Mouse (Mus musculus) embryo, embryonic 11 days (tissue): ENCODE measurements at regions not wholly inside any gene's neighbourhood (a gene's known extent, or its start where the extent isn't known, plus 50 kb on each side); places are given as distances from the start of the nearest gene placed in this dataset.
A peak's percentile ranks its signal among the peaks of the same experiment; 100 is the strongest.
"Not testable (repeated sequence)": the region's sequence is repeated elsewhere in the genome, so short reads cannot be mapped to it uniquely, and the experiment has no call there.

Source experiments
- DNase-seq: peaks from one replicate; pipeline ENCODE4 v3.0.0-alpha.2; 2015

DNA sequence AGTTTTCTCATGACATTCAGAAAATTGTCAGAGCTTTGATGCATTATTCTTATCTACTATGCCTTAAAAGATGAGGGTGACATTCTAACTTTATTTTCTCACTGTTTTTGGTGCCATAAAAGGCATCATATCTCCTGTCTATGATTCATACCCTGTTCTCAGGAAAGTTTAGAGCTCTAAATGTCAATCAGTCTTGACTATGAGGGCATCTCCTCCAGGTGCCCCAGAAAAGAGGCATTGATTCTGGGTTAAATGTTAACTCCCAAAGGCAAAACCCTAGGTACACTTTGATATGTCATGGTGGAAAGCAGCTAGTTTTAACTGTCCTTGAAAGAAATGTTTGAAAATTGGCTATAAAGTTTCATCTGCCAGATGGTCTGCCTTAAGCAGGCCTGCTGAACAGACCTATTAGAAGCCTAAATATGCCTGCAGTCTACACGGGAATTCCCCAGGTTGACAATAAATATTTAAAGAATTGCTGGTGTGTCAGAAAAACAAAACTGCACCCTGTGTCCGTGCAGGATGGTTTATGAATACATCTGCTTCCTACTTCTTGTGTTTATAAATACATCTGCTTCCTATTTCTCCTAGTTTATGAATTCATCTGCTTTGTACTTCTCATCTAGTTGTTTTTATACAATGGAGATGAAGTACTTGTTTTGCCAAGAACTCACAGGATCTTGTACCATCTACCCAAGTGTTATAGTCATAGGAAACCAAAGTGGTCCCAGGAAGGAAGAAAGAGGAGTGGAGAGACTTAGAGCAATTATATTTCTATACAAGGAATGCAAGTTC is 172.3 kb downstream of the Snca start:
- DNase-seq: no peak

DNA sequence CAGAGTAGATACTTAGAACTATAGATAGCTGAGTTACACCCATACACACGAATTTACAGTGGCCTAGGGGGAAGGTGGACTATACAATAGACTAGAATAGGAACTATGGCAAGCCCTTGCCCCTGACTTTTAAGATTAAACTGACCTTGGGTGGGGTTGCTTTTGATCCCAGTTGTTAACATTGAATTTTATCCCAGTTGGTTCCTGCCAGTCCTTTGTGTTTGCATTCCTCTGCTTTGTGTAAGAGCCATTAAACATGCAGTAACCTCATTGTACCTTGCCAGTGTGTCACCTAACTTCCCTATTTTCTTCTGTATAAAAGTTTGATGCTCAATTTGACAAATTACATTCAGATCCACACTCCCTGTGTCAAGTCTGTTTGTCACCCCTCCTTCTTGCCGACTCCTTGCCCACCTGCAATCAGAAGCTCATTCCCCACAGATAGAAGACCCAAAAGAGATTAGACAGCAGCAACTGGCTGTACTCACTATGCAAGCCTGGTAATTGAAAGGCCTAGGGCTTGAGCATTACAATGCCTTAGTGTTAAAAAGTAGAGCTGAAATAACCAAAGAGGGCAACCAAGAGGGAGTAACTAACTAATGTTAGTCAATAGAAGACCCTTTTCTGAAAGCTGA is 182.6 kb downstream of the Snca start:
- not testable (repeated sequence) for DNase-seq

DNA sequence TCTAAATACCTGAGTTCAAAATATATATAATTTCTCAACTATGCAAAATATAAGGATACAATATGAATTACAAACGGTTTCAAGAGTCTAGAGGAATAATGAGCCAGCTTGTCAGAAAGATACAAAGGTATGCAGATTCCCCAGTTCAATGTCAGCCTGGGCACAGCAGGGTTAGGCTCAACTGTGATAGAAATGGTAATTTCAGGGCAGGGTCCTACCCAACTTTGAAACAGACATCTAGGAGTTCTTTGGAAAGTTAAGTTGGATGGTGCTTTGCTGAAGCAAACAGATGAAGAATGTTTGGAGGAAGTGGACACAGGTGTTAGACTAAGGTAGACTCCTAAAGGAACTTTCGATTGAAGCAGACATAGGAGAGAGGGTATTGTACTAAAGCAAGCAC is 187.4 kb downstream of the Snca start:
- DNase-seq: no peak

DNA sequence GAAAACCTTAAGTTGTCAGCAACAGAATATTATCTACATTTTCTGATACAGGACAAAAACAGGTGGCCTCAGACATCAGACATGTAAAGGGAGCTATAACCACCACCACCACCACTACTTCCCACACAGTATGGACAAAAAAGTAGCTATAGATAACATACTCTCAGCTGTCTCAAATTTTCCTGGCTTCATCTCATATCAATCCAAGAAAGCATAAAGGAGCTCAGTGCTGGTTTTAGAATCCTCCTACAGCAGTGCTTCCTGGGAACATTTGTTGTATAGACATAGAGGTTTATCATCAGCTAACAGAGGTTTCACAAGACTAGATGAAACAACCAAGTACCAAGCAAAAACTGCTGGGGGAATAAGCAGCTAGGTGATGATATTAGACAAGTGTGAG is 213.3 kb downstream of the Snca start:
- DNase-seq: no peak

DNA sequence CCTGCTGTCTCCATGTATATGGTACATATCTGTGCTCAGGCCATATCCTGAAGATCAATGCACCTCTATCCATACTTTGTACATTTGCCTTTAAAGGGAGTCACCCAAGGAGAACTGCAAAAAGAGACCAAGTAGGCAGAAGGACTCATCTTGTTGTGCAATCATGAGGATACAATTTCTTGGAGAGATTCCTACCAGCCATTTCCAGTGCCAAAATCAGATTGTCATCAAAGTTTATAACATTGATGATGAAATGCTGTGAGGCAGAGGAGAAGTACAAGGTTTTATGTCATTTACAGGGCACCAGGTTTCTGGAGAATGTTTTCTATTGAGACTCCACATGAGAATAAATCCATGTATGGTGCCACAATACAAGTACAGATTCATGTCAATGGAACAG is 229.5 kb downstream of the Snca start:
- no peak for DNase-seq

DNA sequence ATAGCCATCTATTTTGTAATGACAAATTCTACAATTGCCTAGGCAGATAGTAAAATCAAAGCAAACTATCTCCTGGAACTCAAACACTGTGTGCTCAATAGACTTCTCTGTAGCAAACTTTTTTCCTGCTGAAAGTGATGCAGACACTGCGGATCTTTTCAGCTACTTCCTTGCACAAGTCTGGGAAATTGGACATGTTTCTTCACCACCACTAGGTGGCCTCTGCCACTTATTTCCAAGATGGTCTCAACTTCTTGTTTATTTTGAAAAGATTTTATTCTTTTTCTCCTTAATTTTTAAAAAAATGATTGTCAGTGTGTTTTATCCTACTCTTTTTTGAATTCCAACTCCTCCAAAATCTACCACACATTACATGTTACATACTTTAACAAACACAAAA is 265.4 kb downstream of the Snca start:
- peak; percentile 21 for DNase-seq

DNA sequence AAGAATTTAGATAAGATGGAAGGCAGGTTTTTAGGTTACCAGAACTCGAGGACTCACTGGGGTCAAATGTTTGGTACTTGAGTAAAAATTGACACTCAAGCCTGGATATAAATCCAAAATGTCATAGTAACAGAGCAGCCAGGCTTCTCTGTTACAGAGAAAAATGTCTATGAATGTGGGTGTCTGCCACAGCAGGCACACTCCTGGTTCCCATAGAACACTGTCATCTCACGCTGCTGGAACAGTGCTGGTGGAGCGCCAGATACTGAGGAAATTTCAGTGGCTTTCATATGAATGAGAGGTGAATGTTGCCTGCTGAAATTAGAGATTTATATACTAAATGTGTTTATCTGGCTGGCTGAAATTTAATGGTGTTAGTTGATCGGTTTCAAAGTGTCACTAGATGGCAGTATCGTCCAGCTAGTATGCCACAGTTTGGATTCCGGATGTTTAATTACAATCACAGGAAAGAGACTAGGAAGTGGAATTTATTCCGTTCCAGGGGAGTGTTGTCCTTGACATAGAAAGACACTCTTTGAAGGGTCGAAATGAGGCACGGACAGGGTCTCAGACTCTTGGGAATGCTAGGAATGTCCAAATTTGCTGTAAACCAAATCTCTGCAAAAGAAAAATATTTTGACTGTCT is 273.9 kb downstream of the Snca start:
- peak; percentile 67 for DNase-seq
